Mouse (Mus musculus): ENCODE measurements around the gene Cbfb.
A peak's percentile ranks its signal among the peaks of the same experiment; 100 is the strongest.
"Not testable (repeated sequence)": the region's sequence is repeated elsewhere in the genome, so short reads cannot be mapped to it uniquely, and the experiment has no call there.

Gene Cbfb

GRCm38 (mm10) chr8:105170381-105171115, at the start of gene Cbfb:
Gene Cbfb, plus strand, starts transcription at chr8:105170674.
- DNase-seq = peak; percentile 98

- DNase-seq = no peak
These were observed 40.6 kb upstream of the Cbfb start for GRCm38 (mm10) chr8:105129864-105130263.

- DNase-seq = no peak
These were observed 39.0 kb upstream of the Cbfb start, which contains the start of gene Ces4a for GRCm38 (mm10) chr8:105131509-105131908. Gene Ces4a, plus strand, starts transcription at chr8:105131800.

GRCm38 (mm10) chr8:105138423-105138822, 32.1 kb upstream of the Cbfb start:
- peak; percentile 69 for DNase-seq

GRCm38 (mm10) chr8:105142395-105142794, 28.1 kb upstream of the Cbfb start:
- no peak for DNase-seq

- no peak for DNase-seq
These were observed 18.8 kb upstream of the Cbfb start for GRCm38 (mm10) chr8:105151654-105152053.

GRCm38 (mm10) chr8:105152623-105153398, 17.7 kb upstream of the Cbfb start:
- DNase-seq = peak; percentile 98

GRCm38 (mm10) chr8:105154316-105154715, 16.2 kb upstream of the Cbfb start:
- no peak for DNase-seq

GRCm38 (mm10) chr8:105155091-105155745, 15.3 kb upstream of the Cbfb start:
- DNase-seq = no peak

GRCm38 (mm10) chr8:105157555-105157954, 12.9 kb upstream of the Cbfb start:
- peak; percentile 52 for DNase-seq

- DNase-seq = no peak
These were observed 12.4 kb upstream of the Cbfb start for GRCm38 (mm10) chr8:105158084-105158483.

- DNase-seq = no peak
These were observed 9.3 kb upstream of the Cbfb start for GRCm38 (mm10) chr8:105161121-105161652.

GRCm38 (mm10) chr8:105164272-105164902, 6.1 kb upstream of the Cbfb start:
- no peak for DNase-seq

- no peak for DNase-seq
These were observed 5.3 kb upstream of the Cbfb start for GRCm38 (mm10) chr8:105165191-105165590.

GRCm38 (mm10) chr8:105167116-105167515, 3.4 kb upstream of the Cbfb start:
- DNase-seq = no peak

GRCm38 (mm10) chr8:105169582-105169981, 892 bp upstream of the Cbfb start:
- DNase-seq = no peak

GRCm38 (mm10) chr8:105170041-105170380, 463 bp upstream of the Cbfb start:
- DNase-seq = no peak

GRCm38 (mm10) chr8:105171116-105172002, 885 bp downstream of the Cbfb start:
- DNase-seq = peak; percentile 75

- DNase-seq = no peak
These were observed 1.5 kb downstream of the Cbfb start for GRCm38 (mm10) chr8:105172003-105172362.

GRCm38 (mm10) chr8:105175287-105175686, 4.8 kb downstream of the Cbfb start:
- not testable (repeated sequence) for DNase-seq

GRCm38 (mm10) chr8:105178211-105178800, 7.8 kb downstream of the Cbfb start:
- no peak for DNase-seq

GRCm38 (mm10) chr8:105182201-105182600, 11.7 kb downstream of the Cbfb start:
- DNase-seq = no peak

Measured in retina, postnatal 1 day (tissue).